13 mouse cellular contexts compared by ENCODE assay signal in genomic region chr1:64298188-64298587, GRCm38 (mm10).
"Had no signal": no experiment of that assay in that cellular context is flagged by ENCODE, and none has a peak within 500 bp of the region (broad histone marks: within the 10 kb centered on the region; RNA-seq: fewer than 3 reads in every experiment).

No protein-coding gene starts in this region.

- H3K4me3 ChIP-seq: midbrain, embryonic 10.5 days; midbrain, embryonic 13.5 days; midbrain, embryonic 15.5 days; neural tube, embryonic 12.5 days; stomach, embryonic 15.5 days had no signal

- DNase-seq: lung, adult 18-20 months; lung, embryonic 14.5 days; lung, postnatal 10 days; lung, postnatal 4 days; right cerebral cortex, postnatal 14 days; thymus, adult 2 months; thymus, postnatal 25 days; thymus, postnatal 4 days had no signal

- H3K36me3 ChIP-seq: midbrain, embryonic 10.5 days; midbrain, embryonic 13.5 days; midbrain, embryonic 15.5 days; neural tube, embryonic 12.5 days; stomach, embryonic 15.5 days had no signal

- H3K27me3 ChIP-seq: midbrain, embryonic 13.5 days; midbrain, embryonic 15.5 days; neural tube, embryonic 12.5 days; stomach, embryonic 15.5 days had no signal
